Mouse (Mus musculus) naive thymus-derived CD4-positive, alpha-beta T cell, adult 2 months (primary cell): Measurements from ENCODE around the gene Aicda.
"Not testable (repeated sequence)": the region's sequence is repeated elsewhere in the genome, so short reads cannot be mapped to it uniquely, and the experiment has no call there.

Experiments used
- DNase-seq: peaks from one replicate; pipeline ENCODE4 v3.0.0-alpha.2; 2011; ENCODE audit warnings: low read depth

Aicda gene

DNA sequence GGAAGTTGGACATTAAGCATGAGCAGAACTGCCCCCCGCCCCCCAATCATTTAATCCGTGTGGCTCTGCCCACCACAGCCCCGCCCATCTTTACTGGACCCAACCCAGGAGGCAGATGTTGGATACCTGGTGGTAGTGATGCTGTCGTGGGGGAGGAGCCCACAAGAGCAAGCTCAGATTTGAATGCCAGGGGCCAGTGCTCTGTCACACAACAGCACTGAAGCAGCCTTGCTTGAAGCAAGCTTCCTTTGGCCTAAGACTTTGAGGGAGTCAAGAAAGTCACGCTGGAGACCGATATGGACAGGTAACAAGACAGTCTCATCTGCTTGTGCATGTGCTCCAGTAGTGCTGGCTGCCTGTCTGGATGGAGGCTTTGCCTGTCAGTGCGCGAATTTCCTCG is at the start of gene Aicda:
Aicda (plus strand) TSS at position 196 of the 400 bp plus-strand sequence.
- DNase-seq, result no peak

- no peak for DNase-seq
Measured at GRCm38 (mm10) chr6:122505041-122505440, 48.6 kb upstream of the Aicda start.

GRCm38 (mm10) chr6:122505545-122505944 is 48.1 kb upstream of the Aicda start, which contains the start of gene Mfap5:
TSS of gene Mfap5 (plus strand) at chr6:122505845.
- no peak for DNase-seq

- DNase-seq, result no peak
Measured at GRCm38 (mm10) chr6:122508494-122508893, 45.1 kb upstream of the Aicda start.

DNA sequence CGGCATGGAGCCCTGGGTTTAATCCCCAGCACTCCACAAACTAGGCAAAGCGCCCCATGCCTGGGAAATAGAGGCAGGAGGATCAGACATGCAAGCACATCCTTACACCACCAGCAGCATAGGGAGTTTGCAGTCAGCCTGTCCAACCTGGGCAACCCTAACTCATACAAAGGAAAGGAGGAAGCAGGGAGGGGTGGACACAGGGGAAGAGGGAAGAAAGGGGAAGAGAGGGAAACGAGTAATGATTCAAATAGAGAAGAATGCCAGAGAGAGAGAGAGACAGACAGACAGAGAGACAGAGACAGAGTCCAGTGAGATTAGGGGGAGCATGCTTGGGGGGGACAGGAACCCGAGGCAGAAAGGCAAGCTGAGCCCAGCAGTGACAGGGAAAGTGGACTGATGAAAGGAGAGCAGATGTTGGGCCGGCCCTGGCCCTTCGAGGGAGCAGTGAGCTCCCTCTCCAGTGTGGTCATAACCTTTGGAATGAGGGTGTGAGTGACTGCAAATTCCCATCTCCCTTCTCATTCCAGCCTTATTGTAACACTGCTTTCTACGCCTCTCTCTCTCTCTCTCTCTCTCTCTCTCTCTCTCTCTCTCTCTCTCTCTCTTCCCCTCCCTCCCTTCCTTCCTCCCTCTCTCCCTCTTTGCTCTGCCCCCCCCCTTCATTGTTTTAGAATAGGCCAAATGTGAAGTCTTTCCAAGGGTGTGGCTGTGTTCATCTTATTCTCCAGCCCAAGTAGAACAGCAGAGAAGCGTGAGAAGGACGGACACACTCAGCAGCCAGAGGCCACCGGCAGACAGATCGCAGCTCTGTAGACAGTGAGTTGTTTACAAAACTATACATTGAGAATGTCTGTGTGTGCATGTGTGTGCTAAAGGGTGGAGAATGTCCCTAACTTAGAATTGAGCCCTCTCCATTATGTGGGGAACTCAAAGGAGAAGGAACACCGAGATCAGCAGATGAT is 40.4 kb upstream of the Aicda start:
- no peak for DNase-seq

DNA sequence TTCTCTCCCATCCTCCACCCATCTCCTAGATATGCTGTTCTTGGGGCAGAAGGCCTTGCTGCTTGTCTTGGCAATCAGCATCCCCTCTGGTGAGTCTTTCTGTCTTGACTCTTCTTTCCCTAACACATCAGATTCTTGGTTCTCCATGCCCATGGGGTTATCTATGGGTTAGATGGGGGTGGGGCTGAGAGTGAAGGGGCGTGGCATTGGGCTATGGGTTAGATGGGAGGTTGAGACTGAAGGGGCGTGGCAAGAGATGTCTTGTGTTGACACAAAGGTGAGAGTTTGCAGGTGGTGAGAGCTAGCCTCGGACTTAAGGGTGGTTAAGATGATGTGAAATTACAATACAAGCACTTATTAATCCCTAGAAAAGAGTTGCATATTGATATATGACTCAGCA is 39.3 kb upstream of the Aicda start:
- no peak for DNase-seq

DNA sequence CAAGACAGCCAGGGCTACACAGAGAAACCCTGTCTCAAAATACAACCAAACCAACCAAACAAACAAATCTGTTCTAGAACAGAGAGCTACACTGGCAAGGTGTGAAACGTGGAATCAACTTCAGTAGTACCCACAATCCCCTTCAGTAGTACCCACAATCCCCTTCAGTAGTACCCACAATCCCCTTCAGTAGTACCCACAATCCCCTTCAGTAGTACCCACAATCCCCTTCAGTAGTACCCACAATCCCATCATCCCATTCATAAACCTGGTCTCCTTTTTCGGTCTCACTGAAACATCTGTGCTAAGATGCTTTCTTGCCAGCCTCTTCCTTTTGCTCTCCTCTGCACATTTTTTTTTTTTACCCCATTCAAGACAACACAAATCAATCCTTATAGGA is 37.8 kb upstream of the Aicda start:
- DNase-seq, result not testable (repeated sequence)

DNA sequence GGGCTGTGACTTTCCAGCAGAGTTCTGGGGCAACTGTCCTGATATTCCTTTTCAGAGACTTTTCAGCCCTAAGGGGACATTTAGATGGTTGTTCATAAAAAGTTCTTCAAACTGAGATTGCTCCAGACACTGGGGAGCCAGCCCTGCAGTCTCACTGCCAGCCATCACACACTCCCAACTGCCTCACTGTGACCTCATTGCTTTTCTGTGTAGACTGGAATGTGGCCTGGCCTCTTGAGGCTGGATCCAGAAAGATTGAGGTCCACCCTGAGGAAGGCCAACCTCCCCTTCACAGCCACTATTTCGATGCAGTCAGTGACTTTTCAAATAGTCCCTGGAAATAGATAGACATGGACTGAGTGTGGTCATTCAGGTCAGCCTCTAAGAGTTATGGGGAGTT is 35.9 kb upstream of the Aicda start:
- DNase-seq, result no peak

DNA sequence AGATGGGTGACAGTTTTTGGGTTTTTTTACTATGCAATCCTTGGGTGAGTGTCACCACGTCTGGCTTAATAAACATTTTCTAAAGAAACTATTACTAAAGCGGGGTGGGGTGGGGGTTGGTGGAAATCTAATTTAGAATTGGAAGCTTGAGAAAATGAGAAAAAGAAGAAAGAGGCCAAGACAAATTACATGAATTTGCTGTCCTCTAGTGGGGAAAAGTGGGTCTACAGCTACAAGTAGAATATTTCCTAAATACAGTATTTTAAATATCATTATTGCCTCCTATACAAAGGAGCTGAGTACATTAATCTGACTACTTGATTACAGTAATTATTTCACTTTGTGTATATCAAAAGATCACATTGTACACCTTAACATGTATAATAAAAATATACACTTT is 34.2 kb upstream of the Aicda start:
- no peak for DNase-seq

- no peak for DNase-seq
Measured at GRCm38 (mm10) chr6:122522595-122522994, 31.0 kb upstream of the Aicda start.

GRCm38 (mm10) chr6:122523289-122523688 is 30.3 kb upstream of the Aicda start:
- DNase-seq, result no peak

DNA sequence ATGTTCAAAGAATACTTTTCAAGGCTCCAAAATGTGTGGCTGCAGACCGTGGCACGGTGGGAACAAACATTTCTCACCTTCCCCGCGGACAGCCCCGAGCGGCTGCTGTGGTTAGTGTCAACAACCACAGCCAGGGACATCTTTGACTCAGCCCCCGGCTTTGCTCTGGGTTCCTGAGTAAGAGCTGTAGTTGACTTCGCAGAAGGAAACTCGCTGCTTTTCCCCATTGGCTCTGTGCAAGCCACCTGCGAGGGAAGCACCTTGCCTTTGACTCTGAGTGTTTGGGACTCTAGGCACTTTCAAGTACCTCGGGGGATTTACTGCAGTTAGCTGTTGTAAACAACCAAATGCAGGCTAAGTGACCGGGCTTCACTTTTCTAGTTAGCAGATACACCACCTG is 26.0 kb upstream of the Aicda start:
- DNase-seq, result peak; percentile 26

GRCm38 (mm10) chr6:122528136-122528535 is 25.5 kb upstream of the Aicda start:
- no peak for DNase-seq

- no peak for DNase-seq
Measured at GRCm38 (mm10) chr6:122531466-122532174, 22.0 kb upstream of the Aicda start.

DNA sequence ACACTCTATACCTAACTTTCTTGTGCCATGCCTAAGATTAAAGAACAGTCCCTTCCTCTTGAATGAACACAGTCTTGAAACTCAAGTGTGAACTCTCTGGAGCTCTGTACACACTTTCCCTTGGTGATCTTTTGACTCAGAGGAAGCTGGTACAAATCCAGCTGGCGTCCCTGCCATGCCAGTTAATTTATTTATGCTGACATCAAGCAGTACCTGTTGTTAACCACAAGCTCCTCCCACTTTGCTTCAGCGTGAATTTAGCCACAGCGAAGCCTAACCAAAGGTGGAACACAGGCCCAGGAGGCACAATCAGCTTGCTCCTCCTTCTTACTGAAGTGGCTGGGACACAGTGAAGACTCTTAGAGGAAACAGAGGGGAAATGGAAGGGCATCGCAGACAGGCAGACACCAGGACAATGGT is 20.7 kb upstream of the Aicda start:
- peak; percentile 54 for DNase-seq

DNA sequence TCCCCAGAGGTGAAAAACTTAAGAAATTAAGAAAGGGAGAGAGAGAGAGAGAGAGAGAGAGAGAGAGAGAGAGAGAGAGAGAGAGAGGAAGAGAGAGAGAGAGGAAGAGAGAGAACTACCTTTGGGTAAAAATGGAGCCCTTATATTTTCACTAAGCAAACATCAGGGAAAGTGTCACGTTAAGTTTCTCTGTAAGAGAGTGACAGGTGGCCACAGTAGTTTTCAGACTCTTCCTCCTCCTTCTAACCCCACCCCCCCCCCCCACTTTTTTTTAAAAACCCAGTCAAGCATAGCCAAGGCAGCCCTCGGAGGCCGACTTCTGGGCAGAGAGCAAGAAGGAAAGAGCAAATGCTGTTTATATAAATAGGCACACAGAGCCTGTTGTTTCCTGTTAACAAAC is 19.6 kb upstream of the Aicda start:
- DNase-seq, result no peak

- no peak for DNase-seq
Measured at GRCm38 (mm10) chr6:122539564-122539963, 14.0 kb upstream of the Aicda start.

DNA sequence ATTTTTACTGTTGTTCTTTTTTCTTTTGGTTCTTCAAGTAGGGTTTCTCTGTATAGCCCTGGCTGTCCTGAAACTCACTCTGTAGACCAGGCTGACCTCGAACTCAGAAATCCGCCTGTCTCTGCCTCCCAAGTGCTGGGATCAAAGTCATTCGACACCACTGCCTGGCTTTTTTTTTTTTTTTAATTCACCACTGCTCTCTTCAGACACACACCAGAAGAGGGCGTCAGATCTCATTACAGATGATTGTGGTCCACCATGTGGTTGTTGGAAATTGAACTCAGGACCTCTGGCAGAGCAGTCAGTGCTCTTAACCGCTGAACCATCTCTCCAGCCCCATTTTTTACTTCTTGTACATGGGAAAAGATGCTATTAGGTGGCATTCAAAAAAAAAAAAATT is 11.1 kb upstream of the Aicda start:
- not testable (repeated sequence) for DNase-seq

DNA sequence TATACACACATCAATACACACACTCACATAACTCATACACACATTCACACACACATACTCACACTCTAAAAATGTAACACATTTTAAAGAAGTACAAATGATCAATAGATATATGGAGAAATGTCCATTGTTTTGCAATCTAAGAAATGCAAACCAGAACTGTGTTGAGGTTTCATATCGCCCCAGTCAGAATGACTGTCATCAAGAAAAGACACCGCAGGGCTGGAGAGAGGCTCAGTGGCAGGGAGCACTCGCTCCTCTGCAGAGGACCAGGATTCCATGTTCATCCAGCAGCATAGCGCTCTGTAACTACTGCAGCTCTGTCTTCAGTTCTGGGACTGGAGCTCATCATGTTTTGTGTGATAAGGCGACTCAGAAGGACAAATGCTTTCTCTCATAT is 10.0 kb upstream of the Aicda start:
- DNase-seq, result no peak

DNA sequence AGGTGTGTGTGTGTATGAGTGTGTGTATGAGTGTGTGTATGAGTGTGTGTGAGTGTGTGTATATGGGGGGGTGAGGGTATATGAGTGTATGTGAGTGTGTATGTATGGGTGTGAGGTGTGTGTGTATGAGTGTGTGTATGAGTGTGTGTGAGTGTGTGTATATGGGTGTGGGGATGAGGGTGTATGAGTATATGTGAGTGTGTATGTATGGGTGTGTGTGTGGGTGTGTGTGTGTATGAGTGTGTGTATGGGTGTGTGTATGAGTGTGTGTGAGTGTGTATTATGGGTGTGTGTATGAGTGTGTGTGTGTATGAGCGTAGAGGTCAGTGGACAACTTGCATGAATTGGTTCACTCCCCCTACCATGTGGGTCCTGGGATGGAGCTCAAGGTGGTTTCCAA is 8.9 kb upstream of the Aicda start:
- DNase-seq, result no peak

DNA sequence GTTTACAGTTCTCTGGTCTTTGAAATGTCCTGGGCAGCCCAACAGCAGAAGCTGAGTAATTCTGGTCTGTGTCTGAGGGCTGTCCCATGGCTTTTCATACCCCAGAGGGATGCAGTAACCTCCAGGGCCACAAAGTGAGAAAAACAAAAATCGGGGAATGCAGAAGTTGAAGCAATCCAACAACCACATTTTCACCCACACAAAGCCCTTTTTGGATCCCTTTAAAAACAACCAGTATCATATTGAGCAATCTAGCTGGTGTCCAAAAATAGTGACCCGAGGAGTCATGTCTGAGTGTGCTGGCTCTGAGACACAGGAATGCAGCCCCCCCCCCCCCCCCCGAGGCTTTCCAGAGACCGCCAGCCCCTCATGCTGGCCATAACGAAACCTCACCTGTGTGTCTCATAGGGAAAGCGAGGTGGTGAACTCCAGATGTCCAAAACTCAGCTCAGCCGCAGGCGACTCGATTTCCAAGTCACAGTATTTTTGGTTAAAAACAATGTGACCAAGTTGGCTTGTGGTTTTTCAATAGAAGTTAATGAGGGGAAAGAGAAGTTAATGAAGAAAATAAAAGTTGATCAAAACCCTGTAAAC is 8.2 kb upstream of the Aicda start:
- DNase-seq, result no peak

GRCm38 (mm10) chr6:122545948-122546347 is 7.7 kb upstream of the Aicda start:
- no peak for DNase-seq

GRCm38 (mm10) chr6:122554102-122554501 is 501 bp downstream of the Aicda start:
- no peak for DNase-seq
